Mouse (Mus musculus) small intestine, adult 2 months (tissue): ENCODE results near the gene Zfp52. TPM values are rescaled to one million over a fixed set of nuclear protein-coding genes. Genes with fewer than 3 reads are reported as not detected.
A peak's percentile ranks its signal among the peaks of the same experiment; 100 is the strongest.

Experiments used
- H3K27ac ChIP-seq: fragments of 200-500 bp; 2 replicates; pipeline ENCODE4 v1.5.1; 2012; ENCODE audit warnings: low read depth, low read length, control low read depth, inconsistent platforms; ENCODE audit not compliant: insufficient read depth
- H3K27me3 ChIP-seq: fragments of 200-500 bp; 2 replicates; pipeline ENCODE4 v1.6.1; 2012; ENCODE audit warnings: mild to moderate bottlenecking, moderate library complexity, low read length, inconsistent platforms; ENCODE audit not compliant: control insufficient read depth, insufficient read depth
- H3K36me3 ChIP-seq: fragments of 200-500 bp; 2 replicates; pipeline ENCODE4 v1.6.1; 2012; ENCODE audit warnings: mild to moderate bottlenecking, low read length, control low read depth, inconsistent platforms; ENCODE audit not compliant: control insufficient read depth, insufficient read depth
- H3K4me1 ChIP-seq: fragments of 200-500 bp; 2 replicates; pipeline ENCODE4 v1.6.1; 2012; ENCODE audit warnings: low read length, inconsistent platforms, mixed read lengths; ENCODE audit not compliant: control insufficient read depth, insufficient read depth, insufficient read length
- H3K4me3 ChIP-seq: fragments of 200-500 bp; 2 replicates; pipeline ENCODE4 v1.5.1; 2012; ENCODE audit warnings: low read depth, mild to moderate bottlenecking, control low read depth, inconsistent platforms, low read length, moderate library complexity
- CTCF ChIP-seq: fragments of 200-500 bp; IDR thresholded peaks from 2 replicates; pipeline ENCODE4 v1.5.1; 2012; ENCODE audit warnings: low read depth, mild to moderate bottlenecking, control low read depth, inconsistent platforms, low read length, moderate library complexity, mixed read lengths; ENCODE audit not compliant: insufficient replicate concordance, insufficient read length; ENCODE audit errors: extremely low read depth
- POLR2A ChIP-seq: fragments of 200-500 bp; IDR thresholded peaks from 2 replicates; pipeline ENCODE4 v1.6.1; 2012; ENCODE audit warnings: low read depth, mild to moderate bottlenecking, control low read depth, inconsistent platforms, low read length, moderate library complexity
- WGBS: fragments of 180-500 bp; shearing (Covaris S2); methylation state at CpG from one replicate; pipeline ENCODE4 v1.1.7; 2018; 5-methylcytosine and 5-hydroxymethylcytosine counted together
- polyA plus RNA-seq: library from polyadenylated mRNA; depleted of rRNA; stranded (reverse); fragments of >200 nt; gene quantifications from 2 replicates; pipeline ENCODE4 v1.2.3, GENCODE M21; 2012

The Zfp52 gene
- polyA plus RNA-seq, 1 experiment: not detected

DNA sequence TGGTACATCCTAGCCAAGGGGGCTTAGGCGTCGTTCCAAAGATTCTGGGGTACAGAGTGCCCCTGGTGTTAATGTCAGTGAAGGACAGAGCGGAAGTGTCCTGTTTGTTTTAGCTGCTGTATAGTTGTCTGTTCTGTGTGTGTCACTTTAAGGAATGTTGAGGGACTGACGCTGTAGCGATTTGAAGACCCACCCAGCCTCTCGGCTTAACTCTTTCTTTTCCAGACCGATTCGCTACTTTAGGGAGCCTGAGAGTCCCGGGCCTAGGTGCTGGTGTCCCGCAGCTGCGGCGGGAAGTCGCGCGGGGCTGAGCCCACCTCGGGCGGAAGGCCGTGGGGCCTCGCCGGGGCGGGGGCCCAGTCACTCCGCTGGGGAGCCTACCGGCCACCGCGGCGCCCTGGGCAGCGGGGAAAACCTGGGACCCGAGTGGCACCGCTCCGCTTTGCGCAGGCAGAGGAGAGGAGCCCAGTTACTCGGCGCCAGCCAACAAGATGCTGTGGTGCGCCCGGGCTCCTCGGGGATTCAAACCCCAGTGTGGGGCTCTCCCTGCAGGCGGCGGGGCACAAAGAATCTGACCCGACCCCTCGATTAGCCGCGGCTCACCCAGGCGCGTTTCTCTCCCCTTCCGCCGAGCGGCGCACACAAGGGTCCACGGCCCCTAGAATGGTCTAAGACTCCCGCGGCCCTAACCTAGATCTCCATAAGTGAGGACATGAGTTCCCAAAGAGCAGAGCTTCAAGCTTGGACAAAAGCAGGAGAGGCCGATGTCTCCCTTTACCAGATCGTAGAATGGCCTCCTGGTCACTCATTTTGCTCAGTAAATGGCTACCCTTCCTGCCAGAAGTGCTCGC, 3.0 kb upstream of the Zfp52 start:
- H3K4me3 ChIP-seq: peak overlapping the region; percentile 91
- no peaks in the 10 kb centered on the region for H3K27me3 ChIP-seq
- peaks cover 3% of the 10 kb centered on the region for H3K4me1 ChIP-seq
- peak overlapping the region; percentile 78 for H3K27ac ChIP-seq
- under 1% methylated on average over 54 of the region's 54 CpGs for WGBS
- no peaks in the 10 kb centered on the region for H3K36me3 ChIP-seq
- TF ChIP-seq POLR2A (peak; percentile 77), CTCF (0 out of 2 replicates have a peak, but pooled peaks have one; percentile 22)

DNA sequence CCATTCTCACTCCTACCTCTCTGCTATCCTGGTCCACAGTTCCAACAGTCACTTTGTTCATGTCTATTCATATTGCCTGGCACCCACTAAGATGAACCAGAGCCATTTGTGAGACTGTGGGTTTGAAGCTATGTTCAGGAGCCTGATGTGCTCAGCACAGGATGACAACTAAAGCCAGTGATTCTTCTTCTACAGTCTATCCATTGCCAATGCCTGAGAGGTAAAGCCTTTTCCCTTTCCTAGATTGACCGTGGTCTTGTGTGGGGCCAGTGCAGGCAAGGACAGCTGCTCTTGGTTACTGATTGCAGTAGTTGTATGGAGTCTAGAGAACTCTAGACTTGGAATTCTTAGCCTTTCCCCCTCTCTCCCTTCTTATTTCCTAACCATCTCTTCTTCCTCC, 1.4 kb upstream of the Zfp52 start:
- TF ChIP-seq CTCF (no peak), POLR2A (no peak)
- Histone ChIP-seq H3K4me1 (peaks cover 3% of the 10 kb centered on the region), H3K27ac (peak overlapping the region; percentile 23; the same call in 1 of the 2 replicates), H3K36me3 (no peaks in the 10 kb centered on the region), H3K27me3 (no peaks in the 10 kb centered on the region), H3K4me3 (no peak overlapping the region)
- 88% methylated on average over 1 of the region's 1 CpGs for WGBS

DNA sequence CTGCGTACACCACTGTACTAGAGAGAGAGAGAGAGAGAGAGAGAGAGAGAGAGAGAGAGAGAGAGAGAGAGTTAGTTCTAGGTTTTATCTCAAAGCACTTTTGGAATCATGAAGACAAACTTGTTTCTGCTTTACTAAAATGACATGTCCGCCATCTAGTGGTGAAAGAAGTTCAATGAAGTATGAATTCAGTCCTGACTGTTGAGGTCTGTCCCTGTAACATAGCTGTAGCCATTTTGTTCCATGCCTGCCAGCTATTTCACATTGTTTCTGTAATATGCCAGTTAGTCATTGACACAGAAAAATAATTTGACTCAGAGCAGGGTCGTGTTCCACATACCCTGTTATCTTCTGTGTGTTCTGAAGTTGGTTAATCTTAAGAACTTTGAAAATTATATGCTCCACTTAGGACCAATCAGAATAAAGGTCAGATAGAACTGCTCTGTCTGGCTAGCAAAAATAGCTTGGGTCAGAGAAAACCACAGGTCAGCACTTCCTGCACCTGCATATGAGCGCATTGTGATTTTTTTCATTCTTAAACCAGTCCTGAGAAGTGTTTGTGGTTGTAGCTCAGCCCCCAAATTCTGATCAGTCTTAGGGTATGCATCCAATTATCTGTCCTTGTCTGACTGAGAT, 761 bp upstream of the Zfp52 start:
- Histone ChIP-seq H3K4me1 (peaks cover 3% of the 10 kb centered on the region), H3K36me3 (no peaks in the 10 kb centered on the region), H3K27me3 (no peaks in the 10 kb centered on the region), H3K27ac (peak overlapping the region; percentile 89), H3K4me3 (no peak overlapping the region)
- TF ChIP-seq CTCF (no peak), POLR2A (no peak)
- 9% methylated on average over 4 of the region's 4 CpGs for WGBS

DNA sequence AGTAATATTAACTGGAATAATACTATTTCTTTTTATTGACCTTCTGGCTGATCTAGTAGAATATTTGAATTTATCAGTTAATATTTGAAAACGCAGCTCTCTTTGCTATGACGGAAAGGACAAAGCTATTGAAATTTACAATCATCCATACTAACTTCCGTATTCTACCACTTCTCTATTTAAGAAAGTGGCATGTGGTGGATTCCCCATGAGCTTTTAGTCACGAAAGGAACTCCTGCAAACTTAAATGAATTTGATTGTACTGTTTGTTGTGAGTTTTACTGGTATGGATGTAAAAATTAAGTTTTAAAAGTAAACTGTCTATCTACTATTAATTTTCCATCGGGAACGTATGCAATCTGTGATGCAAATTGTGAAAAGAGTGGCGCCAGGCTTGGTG, 757 bp downstream of the Zfp52 start:
- WGBS: 36% methylated on average over 7 of the region's 7 CpGs
- Histone ChIP-seq H3K4me1 (peaks cover 3% of the 10 kb centered on the region), H3K27ac (no peak overlapping the region), H3K36me3 (no peaks in the 10 kb centered on the region), H3K4me3 (peak overlapping the region; percentile 78), H3K27me3 (no peaks in the 10 kb centered on the region)
- TF ChIP-seq POLR2A (no peak), CTCF (no peak)

DNA sequence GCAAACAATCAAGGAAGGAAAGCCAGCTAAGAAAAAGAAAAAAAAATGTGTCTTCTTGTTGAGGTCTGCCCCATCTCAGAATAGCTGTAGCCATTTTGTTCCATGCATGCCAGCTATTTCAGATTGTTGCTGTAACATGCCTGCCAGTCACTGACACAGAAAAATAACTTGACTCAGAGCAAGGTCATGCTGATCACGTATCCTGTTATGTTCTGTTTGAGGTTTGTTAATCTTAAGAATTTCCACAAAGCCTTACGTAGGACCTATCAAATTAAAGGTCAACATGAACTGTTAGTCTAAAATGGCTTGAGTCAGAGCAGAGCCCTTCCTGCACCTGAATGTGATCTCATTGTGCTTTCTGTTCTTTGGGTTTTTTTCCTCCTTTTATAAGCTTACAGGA, 1.3 kb downstream of the Zfp52 start:
- Histone ChIP-seq H3K4me1 (peaks cover 3% of the 10 kb centered on the region; the same call in 1 of the 2 replicates), H3K36me3 (no peaks in the 10 kb centered on the region), H3K27ac (no peak overlapping the region), H3K4me3 (no peak overlapping the region), H3K27me3 (no peaks in the 10 kb centered on the region)
- 86% methylated on average over 2 of the region's 2 CpGs for WGBS
- TF ChIP-seq CTCF (no peak), POLR2A (no peak)

DNA sequence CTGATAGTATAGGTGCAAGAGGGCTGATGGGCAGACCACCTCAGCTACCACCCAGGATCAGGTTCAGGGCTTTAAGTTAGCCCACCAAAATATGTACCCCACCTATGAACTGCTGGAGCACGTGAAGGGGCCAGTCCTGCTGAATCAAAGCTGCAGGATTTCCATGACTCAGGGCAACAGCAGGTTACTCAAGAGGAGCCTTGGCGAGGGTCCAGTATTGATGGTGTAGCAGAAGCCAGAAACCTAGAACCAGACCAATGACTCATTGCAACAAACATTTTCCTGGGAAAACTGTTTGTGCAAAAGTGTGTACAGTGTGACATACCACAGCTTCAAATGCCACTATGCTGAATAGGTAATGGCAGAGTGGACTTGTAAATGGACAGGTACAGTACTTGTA, 22.5 kb downstream of the Zfp52 start:
- Histone ChIP-seq H3K4me3 (no peak overlapping the region), H3K36me3 (peaks cover 11% of the 10 kb centered on the region), H3K27ac (no peak overlapping the region), H3K4me1 (no peaks in the 10 kb centered on the region), H3K27me3 (no peaks in the 10 kb centered on the region; the same call in 1 of the 2 replicates)
- TF ChIP-seq CTCF: no peak
- no peak for TF ChIP-seq POLR2A
- WGBS: 89% methylated on average over 2 of the region's 2 CpGs

DNA sequence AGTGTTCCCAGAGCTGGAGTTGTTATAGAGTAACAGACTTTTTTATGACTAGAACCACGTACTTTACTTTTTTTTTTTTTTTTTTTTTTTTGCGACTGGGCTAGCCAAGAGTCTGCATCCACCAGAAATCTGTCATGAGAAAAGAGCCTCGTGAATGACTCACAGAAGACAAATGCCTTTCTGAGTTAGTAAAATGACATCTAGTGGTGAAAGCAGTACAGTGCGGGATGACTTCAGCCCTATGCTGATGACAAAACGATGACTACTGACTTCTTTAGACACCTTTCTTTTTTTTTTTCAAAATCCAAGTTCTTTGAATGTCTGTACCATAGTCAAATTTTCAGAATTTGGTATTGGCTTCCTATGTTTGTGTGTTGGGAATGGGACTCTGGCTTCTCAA, 30.9 kb downstream of the Zfp52 start:
- H3K4me1 ChIP-seq: no peaks in the 10 kb centered on the region
- H3K27ac ChIP-seq: peak overlapping the region; percentile 95
- TF ChIP-seq CTCF (no peak), POLR2A (no peak)
- H3K27me3 ChIP-seq: no peaks in the 10 kb centered on the region
- H3K36me3 ChIP-seq: peaks cover 3% of the 10 kb centered on the region
- under 1% methylated on average over 5 of the region's 5 CpGs for WGBS
- H3K4me3 ChIP-seq: peak overlapping the region; percentile 93
